Mouse (Mus musculus): ENCODE data around the gene Tradd.

The Tradd gene

DNA sequence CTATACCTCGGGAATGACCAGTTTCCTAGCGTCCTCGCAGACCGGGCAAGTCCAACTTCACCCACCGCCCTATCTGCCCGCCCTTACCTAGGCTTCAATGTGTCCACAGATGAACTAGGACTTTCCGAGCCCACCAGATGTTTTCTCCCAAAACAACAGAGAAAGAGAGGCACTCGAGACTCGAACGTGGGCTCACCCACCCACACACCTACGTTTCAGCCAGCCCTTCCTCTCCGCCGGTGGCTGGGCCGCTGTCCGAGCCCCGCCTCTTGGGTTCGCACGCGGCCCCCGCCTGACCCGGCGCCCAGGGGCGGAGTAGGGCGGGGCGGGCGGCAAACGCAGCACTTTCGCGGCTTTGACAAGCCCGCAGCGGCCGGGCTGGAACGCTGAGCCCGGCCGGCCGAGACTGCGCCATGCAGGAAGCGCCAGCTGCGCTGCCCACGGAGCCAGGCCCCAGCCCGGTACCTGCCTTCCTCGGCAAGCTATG is 5.1 kb upstream of the Tradd start, which contains the start of gene Hsf4:
Gene Hsf4, plus strand, starts transcription at position 341 of the 487 bp plus-strand sequence.
- DNase-seq = no peak

DNA sequence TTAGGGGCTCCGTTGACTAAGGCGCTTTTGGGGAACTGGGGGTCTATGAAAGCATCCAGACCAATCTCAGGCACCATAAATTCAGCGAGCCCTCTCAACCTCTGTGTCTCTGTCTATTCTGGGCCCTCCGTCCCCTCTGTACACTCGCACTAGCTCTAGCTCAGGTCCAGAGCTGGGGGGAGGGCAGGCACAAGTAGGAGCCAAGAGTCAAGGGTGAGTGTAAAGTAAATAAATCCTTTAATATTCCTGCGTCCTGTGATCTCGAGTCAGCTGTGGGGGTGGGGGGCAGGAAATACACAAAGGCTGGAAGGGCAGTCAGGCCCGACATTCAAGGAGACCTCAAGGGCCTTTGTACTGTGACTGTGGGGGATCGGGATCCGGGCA is 4.7 kb upstream of the Tradd start:
- no peak for DNase-seq

DNA sequence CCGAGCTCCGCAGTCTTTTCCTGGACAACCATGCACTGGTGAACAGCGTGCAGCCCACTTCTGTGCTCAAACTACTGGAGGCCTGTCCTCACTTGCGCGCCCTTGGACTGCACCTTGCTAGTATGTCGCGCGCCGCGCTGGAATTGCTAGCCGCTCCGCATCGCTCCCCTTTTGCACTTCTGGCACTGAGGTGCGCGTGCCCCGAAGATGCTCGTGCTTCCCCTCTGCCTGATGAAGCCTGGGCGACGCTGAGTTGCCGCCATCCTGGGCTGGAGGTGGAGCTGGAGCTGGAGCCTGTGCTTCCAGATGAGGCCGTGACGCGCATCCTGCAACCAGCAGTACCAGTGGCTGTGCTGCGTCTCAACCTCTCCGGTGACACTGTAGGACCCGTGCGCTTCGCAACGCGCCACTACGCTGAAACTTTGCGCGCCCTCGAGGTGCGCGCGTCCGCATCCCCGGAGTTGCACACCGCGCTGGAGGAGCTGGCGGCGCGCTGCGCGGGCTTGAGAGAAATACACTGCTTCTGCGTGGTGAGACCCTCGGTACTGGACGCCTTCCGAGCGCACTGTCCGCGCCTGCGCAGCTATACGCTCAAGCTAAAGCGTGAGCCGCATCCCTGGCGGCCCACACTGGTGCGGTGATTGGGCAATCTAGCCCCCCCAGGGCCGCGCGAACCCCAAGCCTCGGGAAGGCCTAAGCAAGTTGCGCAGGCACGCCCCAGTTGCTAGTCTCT is 4.1 kb upstream of the Tradd start:
- DNase-seq = no peak

DNA sequence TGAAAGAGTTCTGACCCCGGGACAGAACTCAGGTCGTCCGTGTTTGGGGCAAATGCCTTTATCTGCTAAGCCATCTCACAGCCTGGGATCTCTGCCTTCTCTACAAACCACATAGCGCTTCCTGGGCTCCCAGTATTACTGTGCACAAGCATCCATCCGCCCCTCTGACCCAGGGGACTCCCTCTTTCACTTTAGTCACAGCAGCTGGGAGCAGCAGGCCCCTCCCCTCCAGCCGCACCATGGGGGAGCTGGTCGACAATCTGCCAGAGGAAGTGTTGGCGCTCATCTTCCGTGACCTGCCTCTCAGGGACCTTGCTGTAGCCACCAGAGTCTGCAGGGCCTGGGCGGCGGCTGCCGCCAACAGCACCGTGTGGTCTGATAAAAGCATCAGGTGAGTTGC is 2.4 kb upstream of the Tradd start:
- DNase-seq = peak in 1 of 2 experiments; percentile 46

DNA sequence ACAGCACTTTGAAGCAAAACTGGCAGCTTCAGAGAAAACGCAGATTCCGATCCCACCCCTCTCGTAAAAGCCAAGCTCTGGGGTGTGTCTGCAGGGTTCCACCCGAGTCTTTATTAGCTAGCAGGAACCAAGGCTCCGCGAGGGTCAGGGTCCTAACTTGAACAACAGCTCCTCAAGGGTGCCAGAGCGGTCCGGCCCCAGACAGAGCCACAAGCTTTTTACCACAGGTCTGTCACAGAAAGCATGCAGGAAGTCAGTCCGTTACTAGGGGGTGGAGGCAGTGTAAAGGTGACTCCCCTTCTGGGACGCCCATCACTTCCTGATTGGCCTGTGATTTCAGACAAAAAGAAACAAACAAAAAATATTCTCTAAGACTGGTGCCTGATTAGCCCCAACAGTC is 719 bp upstream of the Tradd start:
- peak in 1 of 2 experiments; percentile 58 for DNase-seq

DNA sequence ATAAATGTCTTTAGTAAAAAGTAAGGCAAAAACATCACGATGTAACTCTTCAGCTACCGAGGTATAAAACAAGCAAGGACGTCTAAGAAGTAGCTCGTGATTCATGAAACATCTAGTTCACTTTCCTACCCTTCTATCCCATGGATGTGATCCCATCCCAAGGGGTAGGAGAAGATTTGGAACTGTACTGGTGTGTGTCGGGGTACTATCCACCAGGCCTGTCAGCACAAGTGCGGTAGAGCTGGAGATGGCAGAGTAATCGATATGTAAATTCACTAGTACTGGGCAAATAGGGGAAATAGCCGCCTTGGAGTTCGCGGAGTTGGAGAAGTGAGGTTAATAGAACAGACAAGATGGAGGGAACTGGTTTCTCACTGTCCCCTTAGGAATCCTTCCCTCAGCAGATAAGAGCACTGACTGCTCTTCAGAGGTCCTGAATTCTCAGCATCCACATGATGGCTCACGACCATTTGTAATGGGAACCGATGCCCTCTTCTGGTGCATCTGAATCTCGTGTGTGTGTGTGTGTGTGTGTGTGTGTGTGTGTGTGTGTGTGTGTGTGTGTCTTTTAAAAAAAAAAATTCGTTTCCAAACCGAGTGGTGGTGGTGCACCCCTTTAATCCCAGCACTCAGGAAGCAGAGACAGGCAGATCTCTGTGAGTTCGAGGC is 1.0 kb downstream of the Tradd start:
- DNase-seq = no peak

DNA sequence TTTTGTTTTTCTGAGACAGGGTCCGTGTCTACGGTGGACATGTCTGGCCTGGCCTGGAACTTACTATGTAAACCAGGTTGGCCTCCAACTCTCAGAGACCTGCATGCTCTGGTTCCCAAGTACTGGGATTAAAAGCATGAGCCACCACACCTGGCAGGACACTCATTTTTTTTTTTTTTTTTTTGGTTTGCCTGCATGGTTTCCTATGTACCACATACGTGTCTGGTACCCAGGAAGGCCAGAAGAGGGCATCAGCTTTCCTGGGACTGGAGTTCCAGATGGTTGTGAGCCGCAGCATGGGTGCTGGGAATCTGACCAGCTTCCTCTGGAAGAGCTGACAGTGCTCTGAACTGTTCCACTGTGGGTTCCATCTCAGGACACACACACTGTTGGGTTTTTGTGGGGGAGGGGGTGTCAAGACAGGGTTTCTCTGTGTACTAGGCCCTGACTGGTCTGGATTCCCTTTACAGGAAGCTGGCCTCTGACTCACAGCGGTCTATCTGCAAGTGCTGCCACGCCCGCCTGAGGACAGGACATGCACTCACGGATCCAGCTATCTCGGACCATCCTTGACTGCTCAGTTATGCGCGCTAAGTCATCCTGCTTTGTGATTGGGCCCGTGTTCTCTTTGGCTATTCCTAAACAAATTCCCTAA is 3.0 kb downstream of the Tradd start:
- DNase-seq = no peak

DNA sequence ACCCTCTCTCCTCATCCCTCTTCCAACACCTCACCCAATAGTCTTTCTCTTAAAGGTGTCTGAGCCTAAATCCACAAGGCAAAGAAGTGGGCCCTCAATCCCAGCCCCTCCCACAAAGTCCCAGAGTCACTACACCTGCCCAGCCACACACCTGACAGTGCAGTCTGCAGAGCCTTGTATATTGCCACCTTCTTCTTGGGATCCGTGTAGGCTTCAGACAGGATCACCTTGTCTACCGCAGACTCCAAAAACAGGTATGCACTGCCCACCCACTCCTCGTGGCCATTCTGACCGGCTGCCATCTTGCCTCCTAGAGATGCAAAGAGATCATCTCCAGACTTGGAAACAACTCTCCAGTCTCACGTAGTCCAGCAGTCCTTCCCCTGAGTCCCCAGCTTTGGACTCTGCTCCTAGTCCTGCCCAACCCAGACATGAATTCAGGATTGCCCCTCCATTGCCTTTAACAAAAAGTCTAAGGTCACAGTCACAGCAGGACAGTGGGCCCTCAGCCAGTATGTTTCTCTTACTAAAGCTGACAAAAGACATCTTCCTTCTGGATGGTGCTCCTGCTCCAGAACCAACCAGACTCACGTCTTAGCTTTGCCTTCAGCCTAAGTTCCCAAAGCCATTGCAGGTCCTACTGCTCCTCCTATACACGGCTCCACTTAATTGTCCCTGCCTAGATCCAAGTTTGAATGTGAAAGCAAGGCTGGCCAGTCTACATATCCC is 3.9 kb downstream of the Tradd start:
- DNase-seq = no peak

DNA sequence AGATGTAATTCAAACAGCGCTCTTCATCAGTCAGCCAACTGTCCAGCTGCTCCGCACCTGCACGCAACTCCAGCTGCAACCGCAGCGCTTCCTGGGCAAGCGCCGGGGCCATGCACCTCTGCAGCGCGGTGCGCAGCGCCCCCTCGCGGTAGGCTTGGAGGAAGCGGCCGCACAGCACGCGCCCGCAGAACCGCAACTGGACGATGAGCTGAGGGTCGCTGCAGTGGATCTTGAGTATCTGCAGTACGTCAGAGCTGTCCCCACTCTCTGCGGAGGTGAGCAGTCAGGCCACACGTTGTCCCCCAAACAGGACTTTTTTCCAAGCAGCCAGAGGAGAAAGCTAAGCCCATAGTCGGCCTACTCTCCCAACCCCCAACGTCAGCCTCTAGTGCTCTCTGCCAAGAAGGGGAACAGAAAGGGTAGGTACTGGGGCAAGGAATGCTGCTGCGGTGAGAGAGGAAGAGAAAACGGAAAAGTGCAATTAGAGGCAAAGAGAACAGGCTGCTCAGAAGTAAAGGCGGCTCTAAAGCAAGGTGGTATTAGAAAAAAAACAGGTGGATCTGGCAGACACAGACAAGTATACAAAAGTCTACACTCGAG is 4.6 kb downstream of the Tradd start:
- peak; percentile 52 to 58 for DNase-seq

DNA sequence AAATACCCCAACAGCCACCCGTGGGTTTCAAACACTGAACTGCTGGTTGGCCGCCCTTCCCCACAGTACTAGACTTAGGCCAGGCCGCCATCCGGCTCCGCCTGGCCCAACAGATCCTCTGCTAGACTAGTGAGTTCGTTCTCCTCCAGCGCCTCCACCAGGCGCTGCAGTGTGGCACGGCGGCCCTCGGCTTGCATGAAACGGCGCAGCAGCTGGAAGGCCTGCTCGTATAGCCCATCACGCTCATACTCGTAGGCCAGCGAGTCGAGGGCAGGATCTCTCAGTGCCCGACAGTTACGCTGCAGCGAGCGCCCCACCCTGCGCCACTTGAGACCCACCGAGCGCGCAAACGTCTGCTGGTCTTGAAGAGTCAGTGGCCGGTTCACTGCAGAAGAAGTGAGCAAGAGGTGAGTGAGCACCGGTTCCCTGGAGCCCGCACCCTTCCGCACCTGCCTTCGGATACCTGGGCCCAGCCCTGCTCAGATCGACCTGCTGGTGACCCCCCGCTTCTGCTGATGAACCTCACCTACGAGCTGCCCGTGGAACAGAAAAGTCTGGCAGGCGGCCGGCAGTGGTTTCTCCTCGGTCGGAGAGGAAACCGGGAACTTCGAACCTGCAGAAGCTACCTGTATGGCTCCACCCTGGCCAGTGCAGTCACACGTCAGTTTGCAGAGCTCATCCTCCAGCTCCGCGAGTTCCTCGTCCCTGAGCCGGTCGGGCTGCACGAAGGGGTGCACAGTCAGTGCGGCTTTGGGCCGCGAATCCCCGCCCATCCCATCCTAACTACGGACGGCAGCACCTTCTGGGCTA is 5.3 kb downstream of the Tradd start:
- no peak for DNase-seq

DNA sequence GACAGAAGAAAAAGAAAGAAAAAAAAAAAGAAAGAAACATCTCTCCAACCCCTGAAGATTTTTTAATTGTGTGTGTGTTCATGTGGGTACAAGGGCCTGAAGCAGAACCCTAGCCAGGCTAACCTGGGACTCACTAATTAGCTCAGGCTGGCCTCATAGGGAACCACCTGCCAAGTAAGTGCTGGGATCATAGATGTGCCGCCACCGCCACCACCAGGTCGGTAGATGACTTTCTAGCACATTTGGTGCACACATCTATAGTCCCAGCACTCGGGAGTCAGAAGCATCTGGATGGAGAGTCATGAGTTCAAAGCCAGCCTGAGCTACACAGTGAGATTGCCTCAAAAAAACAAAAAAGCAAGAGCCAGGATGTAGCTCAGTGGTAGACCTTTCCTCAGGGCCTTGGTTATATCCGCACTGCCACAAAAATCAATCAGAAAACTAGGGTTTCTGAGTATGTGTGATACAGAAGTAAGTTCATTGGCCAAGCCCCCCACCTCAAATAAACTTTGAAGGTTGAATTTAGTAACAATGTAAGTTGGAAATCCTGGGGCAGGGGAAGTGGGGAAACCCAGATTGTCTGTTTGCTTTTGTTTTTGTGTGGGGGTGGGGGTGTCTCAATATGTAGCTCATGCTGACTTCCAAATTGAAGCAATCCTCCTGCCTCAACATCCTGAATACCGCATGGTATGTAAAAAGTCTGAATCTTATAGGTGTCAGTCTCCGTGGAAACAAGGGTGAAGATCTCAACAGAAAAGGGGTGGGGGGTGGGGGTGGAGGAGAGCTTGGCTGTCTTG is 6.9 kb downstream of the Tradd start:
- no peak for DNase-seq

DNA sequence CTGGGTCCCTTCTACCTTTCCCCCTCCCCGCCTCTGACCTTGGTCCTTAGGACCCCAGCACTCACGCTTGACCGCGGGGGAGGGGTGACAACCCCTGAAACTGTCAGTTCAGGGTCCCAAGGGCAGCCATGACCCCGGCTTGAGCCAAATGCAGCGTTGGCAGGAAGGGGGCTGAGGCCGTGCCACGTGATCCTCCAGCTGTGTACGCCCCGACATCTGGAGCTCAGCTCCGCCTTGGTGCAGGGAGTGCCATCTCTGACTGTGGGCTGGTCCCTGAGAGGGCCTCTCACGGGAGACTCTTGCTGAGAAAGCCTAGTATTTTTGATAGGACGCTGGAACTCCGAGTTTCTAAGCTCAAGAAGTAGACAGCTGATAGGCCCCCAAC is 9.5 kb downstream of the Tradd start, which contains the start of gene B3gnt9:
Gene B3gnt9, minus strand, starts transcription at position 188 of the 385 bp plus-strand sequence.
- DNase-seq = peak; percentile 69 to 73

DNA sequence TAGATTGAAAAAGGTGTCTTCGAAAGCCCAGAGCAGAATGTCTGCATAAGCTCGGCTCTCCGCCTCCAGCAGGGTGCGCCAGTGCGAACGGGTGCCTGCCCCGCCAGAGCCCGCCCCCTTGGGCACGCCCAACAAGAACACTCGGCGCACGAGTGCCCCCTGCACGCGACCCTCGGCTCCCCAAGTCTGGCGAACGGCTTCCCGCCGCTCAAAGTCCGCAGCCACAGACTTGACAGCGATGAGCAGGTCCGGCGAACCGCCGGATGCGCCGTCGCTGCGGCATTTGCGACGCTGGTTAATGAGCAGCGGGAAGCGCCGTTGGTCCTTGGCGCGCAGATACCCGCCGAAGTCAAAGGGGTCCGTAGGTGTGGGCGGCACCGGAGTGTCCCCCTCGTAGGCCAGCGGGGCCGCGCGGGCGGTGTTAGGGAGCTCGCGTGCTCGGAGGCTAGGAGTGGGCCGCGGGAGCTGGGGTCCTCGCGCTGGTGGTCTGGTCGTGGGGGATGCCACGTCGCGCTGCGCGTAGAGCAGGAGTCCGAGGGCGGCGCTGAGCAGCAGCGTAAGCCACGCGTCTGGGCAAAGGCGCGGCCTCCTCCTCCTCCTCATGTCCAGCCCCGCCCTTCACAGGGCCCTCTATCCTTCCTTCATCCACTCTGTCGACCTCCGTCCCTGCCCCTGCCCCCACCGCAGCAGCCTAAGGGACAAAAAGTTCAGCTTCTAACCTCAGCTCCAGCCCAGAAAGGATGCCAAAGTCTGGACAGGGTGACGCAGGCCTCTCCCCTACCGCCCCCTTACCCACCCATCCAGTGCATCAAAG is 10.1 kb downstream of the Tradd start:
- DNase-seq = peak; percentile 85 to 88

DNA sequence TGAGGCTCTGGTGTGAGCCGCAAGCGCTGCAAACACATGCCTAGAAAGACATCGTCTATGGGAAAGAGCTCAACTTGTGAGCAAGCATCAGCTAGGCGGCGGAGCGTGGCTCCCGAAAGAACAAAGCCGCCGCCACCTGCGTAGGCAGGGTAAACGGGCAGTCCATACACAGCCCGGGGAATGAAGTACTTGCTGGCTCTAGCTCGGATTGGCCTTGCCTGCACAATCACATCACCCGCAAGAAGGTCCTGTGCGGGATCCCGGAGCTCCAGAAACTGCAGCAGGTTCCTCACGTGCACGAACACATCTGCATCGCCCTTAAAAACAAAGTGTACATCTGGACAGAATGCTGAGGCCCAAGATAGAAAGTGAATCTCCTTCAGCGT is 10.7 kb downstream of the Tradd start:
- no peak for DNase-seq

DNA sequence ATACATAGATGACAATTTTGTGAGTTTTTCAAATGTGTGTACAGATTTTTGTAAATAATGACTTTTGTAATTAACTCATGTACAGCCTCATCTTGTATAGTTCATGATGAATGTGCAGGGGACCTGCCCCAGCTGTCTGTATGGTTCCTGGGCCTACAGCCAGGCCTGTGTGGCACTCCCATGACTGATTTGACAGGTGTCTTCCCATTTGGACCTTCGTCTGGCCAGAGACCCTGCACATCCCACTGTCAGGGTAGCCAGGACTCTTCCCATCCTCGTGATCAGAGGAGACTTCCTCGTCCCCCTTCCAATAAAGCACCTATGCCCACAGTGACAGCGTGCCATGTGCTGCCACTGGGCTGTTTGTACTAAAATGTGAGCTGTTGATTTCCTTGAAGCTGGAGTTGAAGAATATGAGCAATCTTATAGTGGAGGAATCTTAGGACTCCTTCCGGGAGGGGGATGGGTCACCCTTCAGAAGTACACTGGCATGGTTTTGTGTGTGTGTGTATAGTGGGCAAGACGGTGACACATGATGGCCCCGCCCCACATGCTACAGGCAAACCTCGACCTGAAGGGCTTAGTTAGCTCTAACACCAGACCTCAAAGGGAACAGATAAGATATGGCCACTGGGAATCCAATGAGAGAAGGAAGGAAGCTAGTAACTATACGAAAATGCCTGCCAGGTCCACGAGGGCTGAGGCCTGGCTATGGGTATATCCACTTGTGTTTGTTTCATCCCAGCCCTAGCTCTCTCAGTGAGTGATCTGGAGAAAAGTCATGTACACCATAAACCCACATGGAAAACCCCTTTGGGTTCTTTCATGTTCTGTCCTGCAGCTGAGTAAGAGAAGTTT is 11.5 kb downstream of the Tradd start:
- peak in 1 of 2 experiments; percentile 12 for DNase-seq

DNA sequence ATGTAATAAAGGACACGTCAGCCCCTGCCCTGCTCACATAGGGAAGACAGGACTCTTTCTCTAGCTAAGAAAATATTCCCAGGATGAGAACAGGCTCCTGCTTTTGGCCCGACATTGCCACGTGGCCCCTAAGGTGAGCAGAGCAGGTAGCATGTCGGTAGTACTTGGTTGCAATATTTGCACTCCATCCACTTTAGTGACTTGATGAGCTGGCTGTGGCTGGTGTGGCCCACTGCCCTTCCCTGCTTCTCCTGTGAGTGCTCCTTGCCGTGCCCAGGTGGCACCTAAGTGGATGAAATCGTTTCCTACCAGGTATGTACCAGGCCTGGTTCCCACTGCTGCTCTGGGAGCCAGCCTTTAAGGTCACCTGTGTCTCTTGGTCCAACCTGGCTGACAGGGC is 12.5 kb downstream of the Tradd start:
- no peak for DNase-seq

DNA sequence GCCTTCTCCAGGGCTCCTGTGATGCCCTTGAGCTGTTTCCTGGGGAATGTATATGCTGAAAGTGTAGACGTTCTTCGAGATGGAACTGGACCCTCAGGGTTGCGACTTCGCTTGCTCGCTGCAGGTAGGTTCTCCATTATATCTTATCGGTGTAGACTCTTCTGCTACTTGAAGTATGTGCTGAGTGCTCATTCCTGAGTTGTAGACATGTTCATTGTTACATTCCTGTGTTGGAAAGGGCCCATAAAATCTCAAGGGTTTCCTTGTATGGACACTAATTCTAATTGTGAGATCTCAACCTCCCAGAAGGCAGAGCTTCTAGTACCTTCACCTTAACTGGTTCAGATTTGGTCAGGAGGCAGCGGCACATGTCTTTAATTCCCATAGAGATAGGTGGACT is 23.4 kb downstream of the Tradd start:
- DNase-seq = no peak

DNA sequence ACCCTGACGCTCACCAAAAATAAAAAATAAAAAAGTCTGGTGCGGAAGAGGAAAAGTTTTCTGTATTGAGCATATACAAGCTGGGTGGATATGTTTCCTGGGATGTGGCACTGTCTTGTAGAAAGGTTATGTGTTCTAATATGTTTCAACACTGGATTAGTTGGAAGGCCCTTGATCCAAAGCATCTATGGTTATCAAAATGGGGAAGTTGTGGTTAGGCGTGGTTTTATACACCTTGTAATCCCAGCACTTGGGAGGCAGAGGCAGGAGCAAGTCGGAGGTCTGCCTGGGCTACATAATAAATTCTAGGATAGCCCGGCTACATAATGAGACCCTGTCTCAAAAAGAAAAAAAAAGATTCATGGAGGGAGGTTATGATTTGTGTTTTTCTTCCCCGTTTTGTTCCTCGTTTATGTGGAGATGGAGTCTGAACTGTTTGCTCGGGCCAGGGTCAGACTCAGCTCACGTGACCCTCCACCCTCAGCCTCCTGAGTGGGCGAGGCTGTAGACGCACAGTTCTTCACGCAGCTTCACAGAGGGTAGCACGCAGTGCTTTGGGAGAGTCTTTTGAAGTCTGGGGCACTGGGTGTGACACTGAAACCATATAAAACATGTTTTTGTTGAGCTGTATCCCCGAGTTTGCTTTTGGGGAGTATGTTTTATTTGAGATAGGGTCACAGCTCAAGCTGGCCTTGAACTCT is 26.8 kb downstream of the Tradd start:
- no peak for DNase-seq
